Mouse (Mus musculus) embryonic facial prominence, embryonic 14.5 days (tissue): Measurements from ENCODE around the gene Tst. TPM values are rescaled to one million over a fixed set of nuclear protein-coding genes. Genes with fewer than 3 reads are reported as not detected.

ENCODE experiments used
- ATAC-seq: fragments of 200-750 bp; cut with Nextera tagmentation; 2 replicates; pipeline ENCODE4 v1.8.0; 2017; ENCODE audit warnings: low read depth, moderate number of reproducible peaks, moderate TSS enrichment
- DNase-seq: peaks from one replicate; pipeline ENCODE4 v3.0.0-alpha.2; 2015; ENCODE audit warnings: low spot score
- H3K27ac ChIP-seq: fragments of 300-500 bp; sonication (generic); replicated peaks from 2 replicates; pipeline ENCODE4 v1.5.1; 2014; ENCODE audit warnings: low read depth, mild to moderate bottlenecking, low read length, moderate library complexity
- H3K27me3 ChIP-seq: fragments of 300-500 bp; sonication (generic); replicated peaks from 2 replicates; pipeline ENCODE4 v1.6.1; 2014; ENCODE audit warnings: low read length; ENCODE audit not compliant: control insufficient read depth, insufficient read depth
- H3K36me3 ChIP-seq: fragments of 300-500 bp; sonication (generic); 2 replicates; pipeline ENCODE4 v1.6.1; 2014; ENCODE audit warnings: low read length, mixed read lengths; ENCODE audit not compliant: control insufficient read depth, insufficient read depth
- H3K4me1 ChIP-seq: fragments of 300-500 bp; sonication (generic); 2 replicates; pipeline ENCODE4 v1.6.1; 2014; ENCODE audit warnings: antibody characterized with exemption, low read length; ENCODE audit not compliant: control insufficient read depth, insufficient read depth
- H3K4me2 ChIP-seq: fragments of 300-500 bp; sonication (generic); 2 replicates; pipeline ENCODE4 v1.6.1; 2014; ENCODE audit warnings: low read depth, mild to moderate bottlenecking, low read length, moderate library complexity, mixed read lengths
- H3K4me3 ChIP-seq: fragments of 300-500 bp; sonication (generic); 2 replicates; pipeline ENCODE4 v1.5.1; 2014; ENCODE audit warnings: low read depth, mild to moderate bottlenecking, low read length
- H3K9ac ChIP-seq: fragments of 300-500 bp; sonication (generic); 2 replicates; pipeline ENCODE4 v1.6.1; 2014; ENCODE audit warnings: low read depth, mild to moderate bottlenecking, low read length, moderate library complexity, mixed read lengths
- H3K9me3 ChIP-seq: fragments of 300-500 bp; sonication (generic); 2 replicates; pipeline ENCODE4 v1.6.1; 2016; ENCODE audit warnings: low read length; ENCODE audit not compliant: control insufficient read depth
- WGBS: fragments of 180-500 bp; shearing (Covaris S2); extraction: QIAGEN DNeasy Blood & Tissue Kit; methylation state at CpG from one replicate; pipeline ENCODE4 v1.1.7; 2014; 5-methylcytosine and 5-hydroxymethylcytosine counted together
- polyA plus RNA-seq: library from polyadenylated mRNA; unstranded; fragments of >200 nt; fragmentation: Nextera tagmentation; extraction: Ambion mirVana; gene quantifications from 2 replicates; pipeline ENCODE4 v1.2.1, GENCODE M21; 2014

The Tst gene
- 35.0 and 39.1 TPM in 2 replicates for polyA plus RNA-seq

- 2% methylated on average over 33 of the region's 34 CpGs for WGBS
- Histone ChIP-seq H3K27ac (peak within 1 kb of the TSS; percentile 88), H3K4me2 (peak within 1 kb of the TSS; percentile 92), H3K9ac (peak within 1 kb of the TSS; percentile 71), H3K36me3 (no peaks in the 10 kb centered on the region), H3K4me1 (peaks cover 26% of the 10 kb centered on the region), H3K27me3 (peaks cover 23% of the 10 kb centered on the region), H3K9me3 (no peaks in the 10 kb centered on the region), H3K4me3 (peak within 1 kb of the TSS; percentile 70)
- DNase-seq (peak; percentile 95), ATAC-seq (peak; percentile 80)
Observed at GRCm38 (mm10) chr15:78405517-78406211, at the start of gene Tst. TSS of gene Tst (minus strand) at chr15:78405907.

DNA sequence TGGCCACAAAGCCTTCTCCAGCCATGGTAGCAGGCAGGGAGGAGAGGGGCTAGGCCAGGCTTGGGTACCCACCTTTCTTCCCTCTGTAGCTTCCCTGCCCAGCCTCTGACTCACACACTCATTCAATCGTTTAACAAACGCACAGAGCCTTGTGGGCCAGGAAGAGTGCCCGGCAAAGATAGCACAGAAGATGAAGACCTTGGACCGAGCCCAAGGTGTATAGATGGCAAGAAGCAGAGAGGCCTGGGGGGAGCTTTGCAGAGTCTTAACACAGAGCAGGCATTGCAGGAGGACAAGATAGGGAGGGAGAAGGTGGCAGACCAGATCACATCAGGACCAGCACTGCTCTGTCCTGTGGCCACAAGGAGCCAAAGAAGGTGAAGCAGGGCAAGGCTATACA is 49.5 kb upstream of the Tst start:
- Histone ChIP-seq H3K4me2 (no peak overlapping the region), H3K4me1 (no peaks in the 10 kb centered on the region), H3K27ac (no peak overlapping the region), H3K36me3 (no peaks in the 10 kb centered on the region), H3K4me3 (no peak overlapping the region), H3K9ac (no peak overlapping the region), H3K27me3 (no peaks in the 10 kb centered on the region; the same call in 1 of the 2 replicates), H3K9me3 (no peaks in the 10 kb centered on the region)
- no peak for DNase-seq
- ATAC-seq = no peak
- WGBS = 68% methylated on average over 4 of the region's 4 CpGs

- DNase-seq (no peak), ATAC-seq (no peak)
- Histone ChIP-seq H3K36me3 (no peaks in the 10 kb centered on the region), H3K4me1 (no peaks in the 10 kb centered on the region), H3K27ac (no peak overlapping the region), H3K9me3 (no peaks in the 10 kb centered on the region), H3K4me2 (no peak overlapping the region), H3K9ac (no peak overlapping the region), H3K4me3 (no peak overlapping the region), H3K27me3 (no peaks in the 10 kb centered on the region; the same call in 1 of the 2 replicates)
- WGBS = 62% methylated on average over 3 of the region's 3 CpGs
Observed at GRCm38 (mm10) chr15:78452929-78453328, 47.2 kb upstream of the Tst start.

GRCm38 (mm10) chr15:78451201-78451600 is 45.5 kb upstream of the Tst start:
- Histone ChIP-seq H3K4me1 (no peaks in the 10 kb centered on the region), H3K4me2 (no peak overlapping the region), H3K27ac (no peak overlapping the region), H3K36me3 (no peaks in the 10 kb centered on the region), H3K4me3 (no peak overlapping the region), H3K27me3 (no peaks in the 10 kb centered on the region), H3K9ac (no peak overlapping the region), H3K9me3 (no peaks in the 10 kb centered on the region)
- ATAC-seq (no peak), DNase-seq (no peak)
- 72% methylated on average over 2 of the region's 2 CpGs for WGBS

- DNase-seq = no peak
- no peak overlapping the region for H3K9ac ChIP-seq
- no peaks in the 10 kb centered on the region for H3K9me3 ChIP-seq
- no peaks in the 10 kb centered on the region for H3K36me3 ChIP-seq
- H3K27me3 ChIP-seq = no peaks in the 10 kb centered on the region
- H3K4me3 ChIP-seq = no peak overlapping the region
- peak overlapping the region; percentile 67 for H3K27ac ChIP-seq
- no peak for ATAC-seq
- H3K4me2 ChIP-seq = no peak overlapping the region
- 89% methylated on average over 6 of the region's 6 CpGs for WGBS
- H3K4me1 ChIP-seq = no peaks in the 10 kb centered on the region
Observed at GRCm38 (mm10) chr15:78450419-78450768, 44.7 kb upstream of the Tst start.

DNA sequence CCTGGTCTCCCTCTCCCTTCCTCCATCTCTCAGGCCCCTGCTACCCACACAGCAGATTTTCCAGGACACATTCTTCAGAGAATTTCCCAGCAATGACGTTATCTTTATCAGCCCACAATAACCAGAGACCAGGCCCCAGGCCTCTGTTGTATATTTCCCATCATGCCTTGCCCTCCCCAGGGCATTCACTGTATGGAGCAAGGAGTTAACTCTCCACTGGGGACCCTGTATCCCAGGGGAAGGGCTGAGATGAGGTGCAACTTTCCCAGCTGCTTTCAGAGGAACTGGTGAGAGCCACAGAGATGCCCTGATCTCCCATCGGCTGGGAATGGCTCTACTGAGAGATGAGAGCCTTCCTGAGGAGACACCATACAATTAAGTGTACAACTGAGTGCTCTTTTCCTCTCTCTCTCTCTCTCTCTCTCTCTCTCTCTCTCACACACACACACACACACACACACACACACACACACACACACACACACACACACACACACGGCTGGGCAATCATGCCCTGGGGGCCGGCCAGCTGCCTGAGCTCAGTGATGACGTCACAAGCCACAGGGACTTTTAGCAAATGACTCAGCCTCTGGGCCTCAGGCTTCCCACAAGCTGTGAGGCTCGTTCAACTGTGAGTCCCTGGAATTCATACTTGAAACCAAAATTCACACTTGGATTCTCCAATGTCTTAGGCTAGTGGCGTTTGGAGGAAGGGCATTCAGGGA is 44.1 kb upstream of the Tst start:
- H3K27me3 ChIP-seq = no peaks in the 10 kb centered on the region
- no peaks in the 10 kb centered on the region for H3K4me1 ChIP-seq
- H3K4me3 ChIP-seq = no peak overlapping the region
- WGBS = 33% methylated on average over 5 of the region's 7 CpGs
- no peaks in the 10 kb centered on the region for H3K36me3 ChIP-seq
- H3K27ac ChIP-seq = peak overlapping the region; percentile 67
- no peak overlapping the region for H3K4me2 ChIP-seq
- H3K9me3 ChIP-seq = no peaks in the 10 kb centered on the region
- ATAC-seq = peak; percentile 27; the same call in 1 of the 2 replicates
- H3K9ac ChIP-seq = no peak overlapping the region
- peak; percentile 87 for DNase-seq

- DNase-seq (no peak), ATAC-seq (no peak)
- H3K27ac ChIP-seq = no peak overlapping the region; the same call in 1 of the 2 replicates
- H3K4me1 ChIP-seq = no peaks in the 10 kb centered on the region
- no peak overlapping the region for H3K4me3 ChIP-seq
- 65% methylated on average over 6 of the region's 6 CpGs for WGBS
- no peaks in the 10 kb centered on the region for H3K27me3 ChIP-seq
- no peak overlapping the region for H3K4me2 ChIP-seq
- no peaks in the 10 kb centered on the region for H3K9me3 ChIP-seq
- H3K36me3 ChIP-seq = no peaks in the 10 kb centered on the region
- no peak overlapping the region for H3K9ac ChIP-seq
Observed at GRCm38 (mm10) chr15:78449131-78449530, 43.4 kb upstream of the Tst start.

- H3K9ac ChIP-seq = peak overlapping the region; percentile 36
- peak overlapping the region; percentile 59 for H3K4me2 ChIP-seq
- H3K27me3 ChIP-seq = no peaks in the 10 kb centered on the region
- no peaks in the 10 kb centered on the region for H3K4me1 ChIP-seq
- ATAC-seq (peak; percentile 68), DNase-seq (peak; percentile 96)
- under 1% methylated on average over 22 of the region's 22 CpGs for whole genome bisulfite sequencing
- no peaks in the 10 kb centered on the region for H3K9me3 ChIP-seq
- peak overlapping the region; percentile 90 for H3K27ac ChIP-seq
- H3K36me3 ChIP-seq = no peaks in the 10 kb centered on the region
- peak overlapping the region; percentile 28 for H3K4me3 ChIP-seq
Observed at GRCm38 (mm10) chr15:78447746-78448535, 42.2 kb upstream of the Tst start.
